Mouse (Mus musculus): ENCODE measurements around the gene Pepd. TPM values are rescaled to one million over a fixed set of nuclear protein-coding genes. Genes with fewer than 3 reads are reported as not detected.

Gene Pepd
- polyA plus RNA-seq, 1 experiment from 2014 or later: 54.6 TPM

DNA sequence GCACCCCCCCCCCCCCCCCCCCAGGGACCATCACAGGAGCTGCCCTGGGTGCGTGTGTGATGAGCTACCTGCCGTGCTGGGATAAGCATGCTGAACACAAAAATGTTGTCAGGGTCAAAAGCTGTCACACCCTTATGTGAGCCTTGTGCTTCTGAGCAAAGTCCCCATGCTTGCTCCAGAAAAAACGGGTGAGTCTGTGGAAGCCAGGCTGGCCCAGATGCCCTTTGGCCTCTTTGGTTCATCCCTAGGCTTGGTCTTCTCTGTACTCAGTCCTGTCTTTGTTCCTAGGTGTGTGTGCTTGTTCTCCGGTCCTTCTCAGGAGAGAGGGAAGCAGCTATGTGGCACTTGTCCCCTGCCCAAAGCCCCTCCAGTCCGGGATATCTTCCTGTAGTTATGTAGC lies 3.4 kb downstream of the Pepd start:
- no peak overlapping the region for H3K9ac ChIP-seq
- no peak for ATAC-seq (ENCODE audit: low FRiP score)
- H3K27ac ChIP-seq: no peak overlapping the region
- no peak overlapping the region for H3K4me3 ChIP-seq
- H3K9me3 ChIP-seq: no peaks in the 10 kb centered on the region
- 96% methylated on average over 4 of the region's 5 CpGs for WGBS
- peaks cover 37% of the 10 kb centered on the region for H3K4me1 ChIP-seq (replicated peaks)
- H3K36me3 ChIP-seq: no peaks in the 10 kb centered on the region
- H3K4me2 ChIP-seq: no peak overlapping the region
- H3K27me3 ChIP-seq: no peaks in the 10 kb centered on the region

- H3K36me3 ChIP-seq: no peaks in the 10 kb centered on the region
- peaks cover 21% of the 10 kb centered on the region for H3K4me1 ChIP-seq (replicated peaks)
- no peak for ATAC-seq (ENCODE audit: low FRiP score)
- H3K27me3 ChIP-seq: no peaks in the 10 kb centered on the region
- H3K4me2 ChIP-seq: no peak overlapping the region
- H3K9ac ChIP-seq: no peak overlapping the region
- H3K4me3 ChIP-seq: no peak overlapping the region
- H3K9me3 ChIP-seq: no peaks in the 10 kb centered on the region
- H3K27ac ChIP-seq: no peak overlapping the region
- WGBS: 84% methylated on average over 6 of the region's 6 CpGs
Measured at GRCm38 (mm10) chr7:34917558-34917957, 5.4 kb downstream of the Pepd start.

DNA sequence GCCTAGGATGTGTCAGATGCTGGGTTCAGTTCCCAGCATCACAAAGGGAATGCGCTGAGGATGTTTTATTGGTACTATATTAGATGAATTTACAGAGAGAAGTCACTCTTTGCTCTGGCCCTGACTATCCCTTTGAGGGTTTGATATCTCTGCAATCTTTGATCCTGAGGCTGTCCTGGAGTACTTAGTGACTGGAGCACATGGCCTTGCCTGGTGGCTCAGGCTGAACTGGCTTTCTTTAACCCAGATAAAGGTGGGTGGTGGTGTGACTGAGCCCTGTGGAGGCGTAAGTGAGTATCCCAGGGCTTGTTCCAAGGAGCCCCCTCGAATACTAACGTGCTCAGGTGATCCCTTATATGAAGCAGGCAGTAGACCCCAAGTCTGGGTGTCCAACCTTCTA lies 5.8 kb downstream of the Pepd start:
- H3K9me3 ChIP-seq: no peaks in the 10 kb centered on the region
- no peak for ATAC-seq (ENCODE audit: low FRiP score)
- no peak overlapping the region for H3K27ac ChIP-seq
- H3K27me3 ChIP-seq: no peaks in the 10 kb centered on the region
- H3K36me3 ChIP-seq: no peaks in the 10 kb centered on the region
- 95% methylated on average over 4 of the region's 4 CpGs for WGBS
- no peak overlapping the region for H3K9ac ChIP-seq
- H3K4me2 ChIP-seq: no peak overlapping the region
- H3K4me1 ChIP-seq (replicated peaks): peaks cover 17% of the 10 kb centered on the region
- H3K4me3 ChIP-seq: no peak overlapping the region

DNA sequence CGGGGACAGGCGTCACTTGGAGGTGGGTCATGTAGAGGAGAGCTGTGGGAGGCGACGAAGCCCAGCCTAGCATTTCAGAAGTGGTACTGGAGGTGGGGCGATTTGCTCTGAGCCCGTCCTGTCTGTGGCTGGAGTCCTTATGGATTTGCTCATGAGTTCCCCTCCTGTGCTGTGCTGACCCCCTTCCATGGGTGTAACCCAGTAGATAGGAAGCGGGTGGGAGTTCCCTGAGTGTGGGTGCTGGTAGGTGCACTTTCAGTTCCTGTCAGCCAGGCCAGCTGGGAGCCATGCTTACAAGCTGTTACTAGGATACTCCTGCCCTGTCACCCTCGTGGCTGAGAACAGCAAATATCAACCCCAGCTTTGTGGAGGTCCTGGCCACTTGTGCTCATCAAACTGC lies 6.2 kb downstream of the Pepd start:
- ATAC-seq (ENCODE audit: low FRiP score): no peak

GRCm38 (mm10) chr7:34919054-34919453 lies 6.9 kb downstream of the Pepd start:
- 87% methylated on average over 5 of the region's 5 CpGs for WGBS
- no peak overlapping the region for H3K4me3 ChIP-seq
- no peak overlapping the region for H3K27ac ChIP-seq
- H3K27me3 ChIP-seq: no peaks in the 10 kb centered on the region
- no peak overlapping the region for H3K9ac ChIP-seq
- H3K4me2 ChIP-seq: no peak overlapping the region
- H3K4me1 ChIP-seq (replicated peaks): peaks cover 19% of the 10 kb centered on the region
- ATAC-seq (ENCODE audit: low FRiP score): no peak
- H3K9me3 ChIP-seq: no peaks in the 10 kb centered on the region
- no peaks in the 10 kb centered on the region for H3K36me3 ChIP-seq

More for the DNA sequence above, 6.2 kb downstream of the Pepd start:
- H3K27me3 ChIP-seq: no peaks in the 10 kb centered on the region
- H3K4me3 ChIP-seq: no peak overlapping the region
- no peaks in the 10 kb centered on the region for H3K9me3 ChIP-seq
- H3K4me2 ChIP-seq: no peak overlapping the region
- no peaks in the 10 kb centered on the region for H3K36me3 ChIP-seq
- H3K27ac ChIP-seq: no peak overlapping the region
- no peak overlapping the region for H3K9ac ChIP-seq
- 90% methylated on average over 8 of the region's 8 CpGs for WGBS
- peaks cover 15% of the 10 kb centered on the region for H3K4me1 ChIP-seq (replicated peaks)

DNA sequence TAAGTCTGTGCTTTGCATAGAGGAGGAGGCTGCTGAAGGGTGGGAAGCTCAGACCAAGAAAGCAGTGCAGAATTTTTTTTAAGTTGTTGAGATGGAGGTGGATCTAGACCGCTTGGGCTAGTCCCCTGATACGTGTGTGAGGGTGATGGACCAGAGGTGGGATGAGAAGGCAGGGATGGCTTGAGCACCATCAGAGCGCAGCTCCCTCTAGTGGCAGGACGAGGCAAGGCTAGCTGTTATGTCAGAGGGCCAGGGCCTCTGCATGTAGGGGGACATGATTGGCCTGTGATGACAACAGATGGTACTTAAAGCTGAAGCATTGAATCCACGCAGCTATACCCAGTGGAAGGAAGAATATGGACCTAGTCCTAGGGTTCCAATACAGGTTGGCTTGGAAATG lies 7.6 kb downstream of the Pepd start:
- no peak overlapping the region for H3K9ac ChIP-seq
- no peaks in the 10 kb centered on the region for H3K36me3 ChIP-seq
- no peak overlapping the region for H3K27ac ChIP-seq
- no peak overlapping the region for H3K4me2 ChIP-seq
- WGBS: 56% methylated on average over 5 of the region's 5 CpGs
- H3K4me1 ChIP-seq (replicated peaks): peaks cover 19% of the 10 kb centered on the region
- H3K27me3 ChIP-seq: no peaks in the 10 kb centered on the region
- ATAC-seq (ENCODE audit: low FRiP score): no peak
- no peak overlapping the region for H3K4me3 ChIP-seq
- no peaks in the 10 kb centered on the region for H3K9me3 ChIP-seq

- no peaks in the 10 kb centered on the region for H3K27me3 ChIP-seq
- no peak for ATAC-seq (ENCODE audit: low FRiP score)
- 0 out of 2 replicates have a peak overlapping the region, but pooled peaks have one; percentile 23 for H3K27ac ChIP-seq
- WGBS: 64% methylated on average over 5 of the region's 5 CpGs
- no peaks in the 10 kb centered on the region for H3K9me3 ChIP-seq
- no peak overlapping the region for H3K4me3 ChIP-seq
- H3K4me1 ChIP-seq (replicated peaks): peaks cover 35% of the 10 kb centered on the region
- 0 out of 2 replicates have a peak, but pooled peaks cover 4% of the 10 kb centered on the region for H3K36me3 ChIP-seq
- no peak overlapping the region for H3K9ac ChIP-seq
- no peak overlapping the region for H3K4me2 ChIP-seq
Measured at GRCm38 (mm10) chr7:34925208-34925607, 13.0 kb downstream of the Pepd start.

GRCm38 (mm10) chr7:34925956-34926355 lies 13.8 kb downstream of the Pepd start:
- no peak for ATAC-seq (ENCODE audit: low FRiP score)
- Histone ChIP-seq H3K4me2 (no peak overlapping the region), H3K4me1 (replicated peaks) (peaks cover 43% of the 10 kb centered on the region), H3K27ac (0 out of 2 replicates have a peak overlapping the region, but pooled peaks have one; percentile 23), H3K4me3 (no peak overlapping the region), H3K9ac (no peak overlapping the region), H3K27me3 (no peaks in the 10 kb centered on the region), H3K36me3 (0 out of 2 replicates have a peak, but pooled peaks cover 4% of the 10 kb centered on the region), H3K9me3 (no peaks in the 10 kb centered on the region)
- WGBS: 90% methylated on average over 7 of the region's 7 CpGs

GRCm38 (mm10) chr7:34929614-34930262 lies 17.6 kb downstream of the Pepd start:
- H3K27ac ChIP-seq: peak overlapping the region; percentile 75
- peaks cover 52% of the 10 kb centered on the region for H3K4me1 ChIP-seq (replicated peaks)
- H3K4me3 ChIP-seq: no peak overlapping the region
- H3K27me3 ChIP-seq: no peaks in the 10 kb centered on the region
- no peak overlapping the region for H3K4me2 ChIP-seq
- 47% methylated on average over 8 of the region's 8 CpGs for WGBS
- H3K9ac ChIP-seq: peak overlapping the region; percentile 21
- peaks cover 6% of the 10 kb centered on the region; the same call in 1 of the 2 replicates for H3K36me3 ChIP-seq
- peak; percentile 22; the same call in 1 of the 2 replicates for ATAC-seq (ENCODE audit: low FRiP score)
- no peaks in the 10 kb centered on the region for H3K9me3 ChIP-seq

DNA sequence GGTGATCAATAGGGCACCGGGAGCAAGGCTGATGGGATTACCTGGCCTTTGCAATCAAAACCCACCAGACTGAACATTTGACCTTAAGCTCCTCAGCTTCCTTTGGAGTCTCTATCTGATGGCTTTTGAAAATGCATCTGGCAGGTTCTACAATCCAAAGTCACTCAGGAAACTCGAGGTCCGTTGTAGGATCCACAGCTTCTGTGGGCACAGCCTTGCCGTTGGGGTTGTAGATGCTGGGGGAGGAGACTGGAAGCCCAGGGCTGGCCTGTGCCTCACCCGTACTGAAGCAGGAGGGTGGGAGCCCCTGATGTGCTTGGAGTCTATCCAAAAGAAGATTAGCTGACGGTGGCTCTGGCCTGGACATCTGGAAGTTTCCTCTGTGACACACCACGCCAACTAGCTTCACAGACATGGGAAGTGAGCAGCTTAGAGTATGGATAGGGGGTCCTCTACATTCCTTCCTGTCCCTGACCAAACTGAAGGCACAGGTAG lies 18.1 kb downstream of the Pepd start:
- H3K4me3 ChIP-seq: no peak overlapping the region
- peaks cover 12% of the 10 kb centered on the region; the same call in 1 of the 2 replicates for H3K36me3 ChIP-seq
- H3K4me2 ChIP-seq: no peak overlapping the region
- ATAC-seq (ENCODE audit: low FRiP score): no peak
- no peaks in the 10 kb centered on the region for H3K9me3 ChIP-seq
- H3K27me3 ChIP-seq: peaks cover 3% of the 10 kb centered on the region; the same call in 1 of the 2 replicates
- H3K27ac ChIP-seq: peak overlapping the region; percentile 75
- WGBS: 59% methylated on average over 7 of the region's 7 CpGs
- peak overlapping the region; percentile 21 for H3K9ac ChIP-seq
- peaks cover 52% of the 10 kb centered on the region for H3K4me1 ChIP-seq (replicated peaks)

- Histone ChIP-seq H3K4me2 (no peak overlapping the region), H3K4me3 (no peak overlapping the region), H3K9me3 (peaks cover 6% of the 10 kb centered on the region; the same call in 1 of the 2 replicates), H3K36me3 (peaks cover 23% of the 10 kb centered on the region), H3K9ac (no peak overlapping the region), H3K27ac (no peak overlapping the region), H3K4me1 (replicated peaks) (peaks cover 45% of the 10 kb centered on the region), H3K27me3 (peaks cover 3% of the 10 kb centered on the region; the same call in 1 of the 2 replicates)
- WGBS: 88% methylated on average over 8 of the region's 8 CpGs
- ATAC-seq (ENCODE audit: low FRiP score): no peak
Measured at GRCm38 (mm10) chr7:34932631-34933030, 20.5 kb downstream of the Pepd start.

DNA sequence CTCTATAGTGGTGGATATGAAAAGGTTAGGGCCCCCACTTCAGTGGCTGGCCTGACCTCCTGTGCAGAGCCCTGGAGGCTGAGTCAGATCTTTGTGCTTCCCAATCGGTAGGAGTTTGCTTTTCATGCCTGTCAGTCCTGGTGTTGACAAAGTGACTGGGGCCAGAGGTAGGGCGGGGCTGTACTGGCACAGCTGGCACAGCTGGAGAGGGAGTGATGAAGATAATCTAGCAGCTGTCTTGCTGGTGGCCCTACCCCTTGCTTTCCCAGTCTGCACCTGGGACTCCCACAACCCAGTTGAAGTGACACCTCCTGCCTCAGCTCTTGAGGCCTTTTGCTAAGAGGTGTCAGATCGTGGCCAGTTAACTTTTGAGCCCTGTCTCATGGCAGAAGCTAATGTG lies 21.0 kb downstream of the Pepd start:
- Histone ChIP-seq H3K9ac (no peak overlapping the region), H3K9me3 (peaks cover 6% of the 10 kb centered on the region; the same call in 1 of the 2 replicates), H3K27me3 (peaks cover 3% of the 10 kb centered on the region; the same call in 1 of the 2 replicates), H3K4me3 (no peak overlapping the region), H3K36me3 (peaks cover 23% of the 10 kb centered on the region), H3K4me2 (no peak overlapping the region), H3K27ac (no peak overlapping the region), H3K4me1 (replicated peaks) (peaks cover 48% of the 10 kb centered on the region)
- ATAC-seq (ENCODE audit: low FRiP score): no peak
- WGBS: 64% methylated on average over 3 of the region's 3 CpGs

DNA sequence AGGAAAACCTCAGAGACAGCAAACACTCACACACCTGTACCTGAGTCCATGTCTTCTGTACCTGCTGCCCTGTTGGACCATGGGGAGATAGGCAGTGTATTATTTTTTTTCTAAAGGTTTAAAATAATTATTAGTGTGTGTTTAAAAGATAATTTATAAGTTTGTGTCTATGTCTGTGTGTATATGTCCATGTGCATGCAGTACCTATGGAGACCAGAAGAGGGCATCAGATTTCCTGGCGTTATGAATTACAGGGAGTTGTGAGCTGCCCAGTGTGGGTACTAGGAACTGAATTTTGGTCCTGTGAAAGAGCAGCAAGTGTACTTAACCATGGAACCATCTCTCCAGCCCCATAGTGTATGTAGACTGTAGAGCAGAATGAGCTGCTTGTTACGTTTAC lies 24.2 kb downstream of the Pepd start:
- no peak overlapping the region for H3K4me3 ChIP-seq
- H3K4me2 ChIP-seq: no peak overlapping the region
- H3K9ac ChIP-seq: no peak overlapping the region
- WGBS: 99% methylated on average over 2 of the region's 2 CpGs
- H3K4me1 ChIP-seq (replicated peaks): peaks cover 53% of the 10 kb centered on the region
- peaks cover 23% of the 10 kb centered on the region for H3K36me3 ChIP-seq
- ATAC-seq (ENCODE audit: low FRiP score): no peak
- H3K27me3 ChIP-seq: peaks cover 3% of the 10 kb centered on the region; the same call in 1 of the 2 replicates
- H3K27ac ChIP-seq: no peak overlapping the region
- H3K9me3 ChIP-seq: peaks cover 6% of the 10 kb centered on the region; the same call in 1 of the 2 replicates

Measured in hindbrain, embryonic 13.5 days (tissue).